Mouse (Mus musculus) T-helper 1 cell (primary cell): ENCODE measurements around the gene Olfr1253.

ENCODE experiments used
- in situ Hi-C: fragments of 300-600 bp; cut with MboI, MseI; formaldehyde crosslinking; loops from one replicate; pipeline ENCODE4 v1.15.1; 2025; ENCODE audit warnings: high pct_unique_total_duplicates

Gene Olfr1253

DNA sequence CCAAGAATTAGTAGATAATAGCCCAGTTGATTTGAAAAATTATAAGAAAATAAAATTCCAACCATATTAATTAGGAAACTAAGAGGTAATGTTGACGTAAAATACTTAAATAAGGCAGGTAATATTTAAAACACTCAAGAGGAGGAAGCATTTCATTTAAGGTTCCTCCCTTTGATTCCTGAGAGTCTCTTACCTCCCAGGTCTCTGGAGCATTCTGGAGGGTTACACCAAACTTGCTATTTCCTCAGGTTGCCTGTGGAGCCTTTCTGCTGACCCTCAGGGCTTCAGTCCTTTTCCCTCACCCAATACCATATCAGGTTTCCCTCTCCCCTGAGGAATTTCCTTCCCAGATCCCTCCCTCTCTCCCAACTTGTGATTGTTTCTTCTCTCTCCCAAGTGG is at the start of gene Olfr1253:
Gene Olfr1253 (minus strand): TSS at position 101 of the 400 bp plus-strand sequence.
- in situ Hi-C loops = no loop called here

DNA sequence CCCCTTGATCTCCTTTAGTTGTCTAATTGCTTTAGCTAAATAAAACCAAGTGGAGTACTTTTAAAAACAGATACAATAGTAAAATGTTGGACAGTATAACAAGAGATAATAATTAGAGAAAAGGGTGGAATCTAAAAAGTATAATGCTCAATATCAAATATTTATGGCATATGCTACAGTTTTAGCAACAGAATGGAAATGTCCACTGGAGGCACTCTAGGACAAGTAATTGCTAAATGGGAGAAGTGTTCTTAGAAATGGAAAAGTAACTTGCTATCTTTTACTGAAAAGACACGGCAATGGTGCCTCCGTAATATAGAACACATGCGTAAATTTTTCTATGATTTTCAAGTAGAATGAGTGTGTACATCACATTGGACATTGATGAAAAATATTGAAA is 42.7 kb upstream of the Olfr1253 start:
- in situ Hi-C loops = no loop called here

DNA sequence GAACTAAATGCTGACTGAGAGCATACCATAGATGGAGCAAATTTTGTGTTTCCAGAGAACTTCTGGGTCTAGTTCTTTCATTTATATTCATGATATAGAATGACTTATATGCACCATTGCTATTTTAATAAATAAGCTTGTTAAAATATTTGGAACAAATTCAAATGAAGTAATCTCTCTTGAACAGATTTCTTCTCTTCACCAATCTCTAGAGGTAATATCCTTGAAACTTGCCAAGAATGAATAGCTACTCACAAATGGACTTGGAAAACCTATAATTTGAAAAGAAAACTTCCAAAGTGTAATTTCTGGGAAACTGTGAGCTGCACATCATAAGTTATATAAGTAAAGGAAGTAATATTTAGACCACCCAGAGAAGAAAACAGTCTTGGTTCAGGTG is 36.6 kb upstream of the Olfr1253 start, which contains the start of gene Olfr1254:
Gene Olfr1254 (minus strand): TSS at position 101 of the 400 bp plus-strand sequence.
- in situ Hi-C loops = no loop called here

DNA sequence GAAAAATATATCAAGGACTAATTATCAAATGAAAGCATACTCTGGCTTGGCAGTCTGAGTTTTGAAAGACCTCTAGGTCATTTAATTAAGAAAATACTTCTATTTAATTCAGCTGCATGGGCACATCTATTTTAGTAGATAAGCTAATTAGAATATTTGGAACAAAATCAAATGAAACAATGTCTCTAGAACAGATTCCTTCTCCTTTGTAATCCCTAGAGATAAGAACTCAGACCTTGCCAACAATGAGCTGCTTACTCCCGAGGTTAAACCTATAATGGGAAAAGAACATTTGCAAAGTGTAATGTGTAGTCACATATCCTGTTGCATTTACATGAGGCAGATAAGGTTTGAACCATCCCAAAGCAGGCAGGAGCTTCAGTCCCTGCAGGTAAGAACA is 32.0 kb downstream of the Olfr1253 start, which contains the start of gene Olfr1252:
Gene Olfr1252 (minus strand): TSS at position 101 of the 400 bp plus-strand sequence.
- in situ Hi-C loops = no loop called here
